Mouse (Mus musculus) stomach, postnatal 0 days (tissue): ENCODE data around the gene Clip4.

Experiments
- CTCF ChIP-seq: IDR thresholded peaks from 2 replicates; pipeline ENCODE4 v1.5.1; 2016; ENCODE audit warnings: antibody characterized with exemption, low read depth, mild to moderate bottlenecking, moderate library complexity
- EP300 ChIP-seq: optimal IDR thresholded peaks from 2 replicates; pipeline ENCODE3; 2016; ENCODE audit warnings: antibody characterized with exemption

- TF ChIP-seq EP300 (no peak), CTCF (no peak)
Observed at GRCm38 (mm10) chr17:71780490-71780889, 12.2 kb downstream of the Clip4 start.
